Mouse (Mus musculus): ENCODE measurements at regions not wholly inside any gene's neighbourhood (a gene's known extent, or its start where the extent isn't known, plus 50 kb on each side); places are given as distances from the start of the nearest gene placed in this dataset.
"Not testable (repeated sequence)": the region's sequence is repeated elsewhere in the genome, so short reads cannot be mapped to it uniquely, and the experiment has no call there.

DNA sequence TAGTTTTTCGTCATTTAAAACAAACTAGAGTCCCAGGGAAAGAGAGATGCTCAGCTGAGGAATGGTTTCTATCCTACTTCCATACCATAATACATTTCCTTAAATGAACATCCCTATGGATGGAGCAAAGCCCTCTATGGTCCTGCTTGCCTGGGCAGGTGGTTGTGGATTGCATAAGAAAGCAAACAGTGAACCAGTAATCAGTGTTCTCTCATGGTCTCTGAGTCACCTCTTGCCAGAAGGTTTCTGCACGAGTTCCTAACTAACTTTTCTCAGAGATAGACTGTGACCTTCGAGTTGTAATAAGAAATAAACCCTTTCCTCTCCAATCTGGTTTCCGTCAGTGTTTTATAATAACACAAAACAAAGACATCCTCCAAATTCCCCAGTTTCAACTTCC, 62.9 kb upstream of the Bet1 start:
- no peak for ATAC-seq (ENCODE audit: poor library complexity, severe bottlenecking)

DNA sequence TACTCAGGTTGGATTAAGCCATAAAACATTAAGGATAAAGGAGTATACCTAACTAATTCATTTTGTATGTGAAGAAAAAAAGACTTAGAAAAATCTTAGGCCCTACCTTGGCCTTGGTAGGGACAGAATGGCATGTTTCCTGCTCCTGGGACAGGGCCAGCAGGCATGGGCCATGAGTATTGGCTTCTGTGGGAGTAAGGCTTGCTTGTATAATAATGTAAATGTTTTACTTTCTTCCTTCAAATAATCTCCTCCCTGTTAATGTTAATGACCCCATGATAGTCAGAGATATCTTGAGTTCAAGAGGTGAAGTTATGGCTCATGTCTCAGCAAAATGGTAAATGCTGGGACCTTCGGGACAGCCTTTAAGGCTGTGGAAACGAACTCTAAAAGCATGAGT, 71.5 kb upstream of the Bet1 start:
- ATAC-seq (ENCODE audit: poor library complexity, severe bottlenecking) = no peak

DNA sequence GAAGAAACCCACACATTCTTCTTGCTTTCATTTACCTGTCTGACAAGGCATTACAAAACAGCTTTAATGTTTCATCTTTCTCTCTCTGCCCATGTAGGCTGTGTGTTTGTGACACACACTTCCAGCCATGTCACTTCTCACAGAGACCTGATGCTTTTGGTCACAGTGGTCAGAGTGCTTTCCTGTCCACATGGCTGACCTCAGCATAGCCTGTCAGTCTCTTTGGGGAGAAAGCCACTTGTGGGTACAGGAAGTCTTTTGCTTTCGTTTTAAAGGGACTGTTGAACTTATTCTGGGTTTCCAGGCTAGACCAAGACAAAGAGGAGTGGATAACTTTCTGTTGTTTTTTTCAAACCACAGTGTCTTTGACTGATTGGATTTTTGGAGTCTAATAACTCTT, 77.0 kb upstream of the Bet1 start:
- ATAC-seq (ENCODE audit: poor library complexity, severe bottlenecking) = peak; percentile 30

DNA sequence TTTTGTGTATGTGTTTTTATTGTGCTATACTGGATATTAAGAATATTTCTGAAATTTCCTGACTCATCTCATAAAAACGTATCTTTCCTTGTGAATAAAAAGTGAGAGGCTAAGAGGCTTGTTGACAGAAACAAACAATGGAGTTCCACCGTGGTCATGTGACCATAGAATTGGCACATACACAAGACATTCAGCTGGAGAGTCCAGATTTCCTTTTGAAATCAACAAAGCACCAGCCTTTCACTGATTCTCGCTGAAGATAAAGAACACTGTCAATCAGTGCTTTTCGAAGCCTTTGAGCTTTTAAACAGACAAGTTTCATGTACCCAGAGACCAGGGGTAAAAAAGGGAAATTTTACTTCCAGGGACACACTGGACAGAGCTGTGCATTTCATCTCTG, 80.3 kb upstream of the Bet1 start:
- no peak for ATAC-seq (ENCODE audit: poor library complexity, severe bottlenecking)

DNA sequence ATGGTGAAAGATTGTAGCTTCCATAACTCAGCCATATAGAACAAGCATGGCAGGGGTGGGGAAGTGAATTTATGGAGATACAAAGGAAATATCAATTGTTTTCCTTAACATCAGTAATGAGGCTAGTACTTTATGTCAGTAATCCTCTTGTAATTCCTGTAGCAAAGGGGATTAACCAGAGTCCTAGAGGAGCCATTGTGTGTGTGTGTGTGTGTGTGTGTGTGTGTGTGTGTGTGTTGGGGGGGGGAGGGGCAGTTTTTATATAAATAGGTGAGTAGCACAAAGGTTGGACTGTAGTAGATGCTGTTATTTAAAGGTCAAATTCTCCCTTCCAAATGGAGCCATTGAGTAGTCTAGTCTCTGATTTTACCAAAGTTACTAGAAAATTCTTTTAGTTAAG, 81.0 kb upstream of the Bet1 start:
- no peak for ATAC-seq (ENCODE audit: poor library complexity, severe bottlenecking)

DNA sequence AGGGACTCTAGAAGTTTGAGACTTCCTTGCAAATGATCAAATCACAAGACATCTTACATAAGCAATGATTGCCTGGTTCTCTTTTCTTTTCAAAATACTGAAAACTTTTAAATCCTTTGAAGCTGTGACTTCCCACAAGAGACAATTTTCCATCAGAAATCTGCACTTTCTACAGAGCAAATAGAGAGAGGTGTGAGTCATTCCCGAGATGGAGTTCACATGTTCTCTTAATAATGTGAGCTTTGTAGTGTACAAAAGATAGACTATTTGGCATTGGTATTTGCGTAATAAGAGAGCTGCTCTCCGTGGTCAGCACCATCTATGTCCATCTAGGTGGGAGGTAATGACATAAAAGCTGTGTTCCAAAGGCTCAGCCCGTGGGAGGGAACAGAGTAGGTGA, 84.8 kb upstream of the Bet1 start:
- no peak for ATAC-seq (ENCODE audit: poor library complexity, severe bottlenecking)

DNA sequence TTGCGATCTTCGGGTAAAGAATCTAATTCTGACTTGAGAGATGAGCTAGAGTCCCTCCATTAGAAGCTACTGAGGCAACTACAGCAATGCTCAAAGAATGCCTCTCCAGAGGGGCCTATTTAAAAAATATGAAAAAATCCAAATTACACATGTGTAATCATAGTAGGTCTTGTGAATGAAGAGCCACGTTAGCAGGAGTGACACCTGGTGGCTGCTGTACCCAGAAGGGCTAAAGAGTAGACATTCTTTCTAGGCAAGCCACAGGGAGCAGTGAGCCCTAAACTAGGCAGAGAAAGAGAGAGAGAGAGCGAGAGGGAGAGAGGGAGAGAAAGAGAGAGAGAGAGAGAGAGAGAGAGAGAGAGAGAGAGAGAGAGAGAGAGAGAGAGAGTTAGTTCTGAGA, 100.9 kb upstream of the Bet1 start:
- no peak for ATAC-seq (ENCODE audit: poor library complexity, severe bottlenecking)

DNA sequence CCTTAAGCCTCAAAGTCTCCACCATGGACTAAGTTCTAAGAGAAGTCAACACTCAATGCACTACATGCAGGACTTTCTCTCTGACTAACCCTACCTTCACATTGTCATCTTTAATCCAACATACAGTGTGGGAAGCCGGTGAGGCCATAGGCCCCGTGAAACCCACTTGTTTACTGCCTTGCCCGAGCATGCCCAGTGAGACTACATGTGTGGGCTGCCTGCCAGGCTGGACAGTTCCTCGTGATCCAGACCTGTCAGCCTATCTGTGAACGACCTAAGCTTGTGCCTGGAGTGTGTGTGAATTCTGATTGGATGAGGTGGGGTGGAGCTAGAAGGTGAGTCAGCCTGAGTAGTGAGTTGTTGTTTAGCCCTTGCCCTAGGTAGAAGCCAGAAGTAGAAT, 104.2 kb upstream of the Bet1 start:
- ATAC-seq (ENCODE audit: poor library complexity, severe bottlenecking) = not testable (repeated sequence)

DNA sequence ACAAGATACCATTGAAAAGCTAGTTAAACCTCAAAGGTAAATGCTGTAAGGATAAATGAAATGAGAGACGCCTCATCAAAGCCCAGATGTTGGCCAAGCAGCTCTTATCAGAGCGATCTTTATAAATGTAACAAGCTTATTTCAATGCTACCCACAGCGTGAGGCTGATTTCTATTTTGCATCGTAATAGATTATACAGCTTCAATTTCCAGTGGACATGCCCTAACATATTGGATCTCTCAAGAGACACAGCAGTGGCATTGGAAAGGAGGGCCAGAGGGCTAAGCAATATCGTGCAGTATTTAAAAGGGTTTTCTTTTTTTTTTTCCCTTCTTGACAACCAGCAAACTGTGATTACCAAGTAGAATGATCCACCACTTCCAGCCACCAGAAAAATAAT, 106.5 kb upstream of the Bet1 start:
- no peak for ATAC-seq (ENCODE audit: poor library complexity, severe bottlenecking)

DNA sequence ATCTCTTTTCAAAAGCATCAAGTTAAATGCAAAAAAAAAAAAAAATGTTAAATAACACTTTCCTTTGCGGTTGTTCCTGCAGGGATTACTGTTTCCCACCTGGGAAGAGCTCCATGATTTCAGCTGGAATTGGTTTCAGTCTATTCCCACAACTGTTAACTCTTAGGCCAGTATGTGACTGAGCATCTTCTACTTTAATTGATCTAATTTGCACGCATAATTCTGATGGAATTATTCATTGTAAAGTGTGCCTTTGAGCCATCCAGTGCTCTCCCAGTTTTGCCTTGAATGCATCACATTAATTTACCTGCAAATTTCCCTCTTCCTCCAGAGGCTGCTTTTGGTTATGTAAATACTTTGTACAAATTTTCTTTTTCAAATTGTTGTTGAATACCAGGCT, 114.4 kb upstream of the Bet1 start:
- ATAC-seq (ENCODE audit: poor library complexity, severe bottlenecking) = no peak

DNA sequence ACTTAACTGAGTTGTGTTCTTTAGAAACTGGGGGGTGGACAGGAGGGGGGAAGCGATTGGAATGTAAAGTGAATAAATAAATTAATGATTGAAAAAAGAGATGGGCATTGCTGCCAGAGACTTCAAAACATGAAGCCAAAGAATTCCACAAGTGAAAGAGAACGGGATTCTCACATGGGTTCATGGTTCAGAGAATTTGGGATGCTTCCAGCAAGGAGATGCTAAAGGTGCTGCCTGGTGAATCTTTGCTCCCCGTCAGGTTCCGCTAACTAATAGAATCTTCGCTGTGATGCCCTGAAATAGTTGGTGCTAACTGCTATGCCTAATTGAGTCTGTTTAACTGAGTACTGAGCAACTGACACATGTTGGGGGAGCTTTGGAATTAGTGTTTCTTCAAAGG, 118.9 kb upstream of the Bet1 start:
- no peak for ATAC-seq (ENCODE audit: poor library complexity, severe bottlenecking)

DNA sequence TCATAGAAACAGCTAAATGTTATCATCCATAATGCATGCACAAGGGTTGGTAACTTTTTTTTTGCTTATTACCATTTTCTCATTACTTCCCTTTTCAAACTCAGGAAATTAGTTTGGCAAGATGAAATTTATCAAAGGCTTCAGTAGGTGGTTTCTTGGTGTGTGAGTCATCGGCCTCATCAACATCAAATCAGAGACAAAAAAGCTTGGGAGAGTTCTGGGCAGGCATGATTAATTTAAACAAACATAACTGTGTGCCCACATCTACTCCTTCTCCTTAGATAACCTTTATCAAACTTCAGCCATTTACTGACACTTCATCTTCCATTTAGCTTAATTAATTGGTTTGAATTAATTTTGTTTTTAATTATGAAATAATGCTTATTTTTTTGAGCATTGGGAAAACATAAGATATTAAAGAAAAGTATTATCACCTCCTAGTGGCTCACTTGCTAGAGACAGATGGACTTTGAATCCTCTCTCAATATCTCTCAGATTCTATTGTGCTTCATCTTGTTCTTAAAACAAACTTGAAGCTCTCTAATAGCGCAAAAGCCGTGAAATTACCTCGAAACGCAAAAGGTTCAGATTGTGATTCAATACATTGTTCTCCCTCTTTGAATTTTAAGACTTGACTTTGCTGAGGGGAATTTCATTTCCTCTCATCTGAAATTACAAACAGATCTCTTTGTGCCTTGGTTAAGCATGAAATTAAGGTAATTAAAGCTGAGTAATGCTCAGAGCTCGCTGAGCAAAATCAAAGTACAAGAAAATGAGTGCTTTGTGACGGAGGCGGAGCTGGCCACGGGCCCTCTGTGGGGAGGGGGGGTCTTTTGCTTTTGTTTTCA, 158.7 kb upstream of the Bet1 start:
- no peak for ATAC-seq (ENCODE audit: poor library complexity, severe bottlenecking)

DNA sequence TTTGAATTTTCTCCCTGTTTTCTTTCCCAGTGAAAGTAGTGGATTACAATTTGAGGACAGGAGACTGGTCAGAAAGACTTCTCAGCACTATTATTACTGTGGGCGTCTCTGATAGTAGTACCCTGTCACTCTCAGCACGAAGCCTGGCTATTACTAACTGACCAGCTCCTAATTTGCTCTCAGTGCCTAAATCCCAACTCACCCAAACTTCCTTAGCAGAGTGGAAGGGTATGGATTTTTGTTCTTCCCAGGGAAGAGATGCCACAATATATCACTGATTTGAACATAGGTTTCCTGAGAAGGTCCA, 159.3 kb upstream of the Bet1 start:
- no peak for ATAC-seq (ENCODE audit: poor library complexity, severe bottlenecking)

DNA sequence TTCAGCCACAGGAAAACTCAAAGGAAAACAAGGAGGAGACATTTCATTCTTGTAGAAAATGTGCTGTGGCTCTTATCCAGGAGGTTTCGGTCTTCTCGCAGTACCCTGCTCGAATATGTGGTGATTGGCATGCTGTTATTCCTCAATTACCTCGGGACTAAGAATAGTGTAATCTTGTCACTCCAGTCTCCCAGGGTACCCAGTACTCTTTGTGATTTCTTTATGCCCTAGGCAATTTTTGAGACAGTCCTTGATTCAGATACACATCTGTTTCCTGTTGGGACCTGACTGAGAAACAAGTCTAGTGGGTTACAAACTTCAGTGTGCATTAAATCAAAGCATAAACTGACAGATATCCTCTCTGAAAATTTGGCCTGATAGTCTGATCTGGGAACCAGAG, 189.8 kb upstream of the Bet1 start:
- ATAC-seq (ENCODE audit: poor library complexity, severe bottlenecking) = no peak

DNA sequence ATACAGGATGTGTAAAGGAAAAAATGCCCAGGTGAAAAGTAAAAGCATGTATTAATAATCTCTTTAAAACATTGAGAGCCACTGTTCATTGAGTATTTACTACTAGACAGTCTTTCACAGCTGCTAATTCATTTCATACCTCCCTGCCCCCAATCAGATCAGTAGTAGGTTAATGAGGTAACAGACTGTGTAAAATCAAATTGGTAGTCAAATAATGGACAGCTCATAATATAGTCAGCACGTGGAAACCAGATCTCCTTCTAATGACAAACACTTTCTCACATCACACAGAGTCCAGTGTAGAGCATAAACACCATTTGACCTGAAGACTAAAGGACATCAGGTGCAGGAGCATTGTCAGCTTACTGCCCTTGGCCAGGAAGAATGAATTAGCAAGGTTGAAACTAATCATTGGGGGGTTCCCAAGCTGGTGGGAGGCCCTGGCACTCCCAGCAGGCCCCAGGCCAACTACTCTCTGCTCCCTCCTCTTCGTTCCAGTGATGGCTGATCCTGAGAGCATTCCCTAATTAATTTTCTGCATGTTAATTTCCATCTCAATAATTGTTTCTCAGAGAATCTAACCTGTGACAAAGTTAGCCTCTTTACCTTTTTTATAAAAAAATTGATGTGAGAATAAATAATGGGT, 190.6 kb upstream of the Bet1 start:
- no peak for ATAC-seq (ENCODE audit: poor library complexity, severe bottlenecking)

DNA sequence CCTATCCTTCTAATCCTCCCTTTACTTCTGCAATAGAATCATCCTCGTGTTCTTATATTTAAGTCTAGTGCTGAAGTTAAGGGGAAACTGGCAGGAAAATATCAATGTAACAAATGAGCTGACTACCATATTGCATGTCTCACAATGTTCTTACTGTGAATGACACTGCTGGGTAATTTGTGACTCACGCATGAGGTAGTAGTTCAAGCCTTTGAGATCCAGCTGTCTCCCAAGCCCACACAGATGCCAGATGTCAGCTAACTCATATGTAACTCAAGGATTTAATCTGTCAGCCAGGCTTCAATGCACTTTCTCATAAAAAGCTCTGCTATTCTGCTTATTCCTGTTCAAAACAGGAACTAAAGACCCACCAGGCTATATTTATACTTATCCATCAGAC, 204.6 kb upstream of the Bet1 start:
- no peak for ATAC-seq (ENCODE audit: poor library complexity, severe bottlenecking)

DNA sequence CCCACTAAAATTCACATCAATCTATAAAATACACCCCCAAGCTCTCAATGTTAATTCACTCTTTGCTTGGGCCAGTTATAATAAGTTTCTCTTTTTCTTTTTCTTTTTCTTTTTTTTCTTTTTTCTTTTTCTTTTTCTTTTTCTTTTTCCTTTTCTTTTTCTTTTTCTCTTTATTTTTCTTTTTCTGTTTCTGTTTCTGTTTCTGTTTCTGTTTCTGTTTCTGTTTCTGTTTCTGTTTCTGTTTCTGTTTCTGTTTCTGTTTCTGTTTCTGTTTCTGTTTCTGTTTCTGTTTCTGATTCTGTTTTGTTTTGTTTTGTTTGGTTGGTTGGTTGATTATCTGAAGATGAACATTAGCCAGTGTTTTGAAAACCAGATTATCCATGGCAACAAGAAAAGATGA, 201.2 kb upstream of the Col1a2 start:
- ATAC-seq (ENCODE audit: poor library complexity, severe bottlenecking) = not testable (repeated sequence)

DNA sequence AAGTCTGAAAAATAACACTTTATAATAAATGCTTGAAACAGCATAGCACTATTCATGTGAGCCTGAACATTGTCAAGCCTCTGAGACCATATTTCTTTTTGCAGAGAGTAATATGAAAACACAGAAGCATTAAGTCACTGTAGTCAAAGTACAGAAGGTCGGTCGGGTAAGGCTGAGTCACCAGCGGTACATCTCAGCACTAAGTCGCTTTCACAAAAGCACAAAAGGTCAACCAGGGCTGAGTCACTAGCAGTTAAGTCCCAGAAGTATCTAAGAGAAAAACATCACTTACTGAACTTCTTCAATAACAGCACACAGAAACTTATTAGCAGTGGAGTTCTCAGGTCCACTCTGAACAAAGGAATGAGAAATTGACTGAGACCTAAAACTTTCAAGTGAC, 154.7 kb upstream of the Col1a2 start:
- no peak for ATAC-seq (ENCODE audit: poor library complexity, severe bottlenecking)

DNA sequence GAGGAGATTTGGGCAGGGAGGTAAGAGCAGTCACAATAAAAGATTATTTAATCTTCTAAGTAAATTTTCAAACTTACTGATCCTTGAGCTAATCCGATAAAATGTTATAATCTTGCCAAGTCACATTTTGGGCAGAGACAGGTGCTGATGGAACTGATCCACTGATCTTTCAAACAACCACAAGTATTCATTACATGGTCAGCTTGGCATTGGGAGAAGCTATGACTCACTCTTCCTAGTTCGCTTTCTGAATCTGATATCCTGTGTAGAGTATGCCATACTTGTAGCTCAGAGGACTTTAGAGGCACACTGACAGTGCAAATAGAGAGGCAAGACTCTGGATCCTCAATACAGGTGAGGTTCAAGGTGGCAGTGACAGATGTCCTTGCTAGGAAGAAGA, 142.4 kb upstream of the Col1a2 start:
- no peak for ATAC-seq (ENCODE audit: poor library complexity, severe bottlenecking)

DNA sequence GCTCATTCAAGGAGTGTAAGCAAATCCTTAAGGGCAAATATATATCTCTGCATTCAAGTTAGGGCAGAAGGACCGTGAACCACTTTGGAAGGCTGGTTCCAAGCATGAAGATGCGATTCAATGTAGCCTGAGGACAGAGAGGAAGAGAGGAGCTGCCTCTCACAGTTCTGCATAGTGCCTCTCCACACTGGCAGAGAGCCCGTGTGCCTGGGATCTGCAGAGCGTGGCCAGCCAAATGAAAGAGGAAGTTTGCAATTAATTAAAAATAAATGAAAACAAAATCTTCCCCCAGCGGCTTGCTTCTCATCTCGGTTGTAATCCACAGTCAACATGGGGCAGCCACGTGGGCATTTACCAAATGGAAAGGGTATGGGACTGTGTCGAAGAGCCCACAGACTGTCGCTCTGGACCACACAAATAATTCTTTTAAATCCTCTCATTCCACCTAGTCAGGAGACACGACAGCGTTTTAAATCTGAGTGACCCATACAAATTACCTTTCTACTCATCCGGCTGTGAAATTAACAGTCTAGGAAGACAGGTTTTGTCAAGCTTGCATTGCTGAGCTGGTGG, 129.1 kb upstream of the Col1a2 start:
- no peak for ATAC-seq (ENCODE audit: poor library complexity, severe bottlenecking)

DNA sequence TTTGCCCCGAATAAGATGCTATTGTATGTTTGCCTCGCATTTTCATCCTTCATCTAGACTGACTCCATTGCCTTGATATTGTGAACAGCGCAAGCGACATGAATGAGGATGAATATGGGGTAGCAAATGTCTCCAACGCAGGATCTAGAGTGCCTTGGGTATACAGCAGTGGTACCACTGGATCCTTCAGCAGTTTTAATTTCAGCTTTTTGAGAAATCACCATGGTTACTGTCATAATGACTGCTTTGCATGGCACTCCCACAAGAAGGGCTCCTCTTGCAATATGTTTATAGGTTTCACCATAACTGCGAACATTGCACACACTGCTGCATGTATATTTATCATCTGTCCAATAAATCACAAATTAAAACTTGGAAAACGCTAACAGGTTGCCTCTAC, 107.8 kb upstream of the Col1a2 start:
- ATAC-seq (ENCODE audit: poor library complexity, severe bottlenecking) = no peak

DNA sequence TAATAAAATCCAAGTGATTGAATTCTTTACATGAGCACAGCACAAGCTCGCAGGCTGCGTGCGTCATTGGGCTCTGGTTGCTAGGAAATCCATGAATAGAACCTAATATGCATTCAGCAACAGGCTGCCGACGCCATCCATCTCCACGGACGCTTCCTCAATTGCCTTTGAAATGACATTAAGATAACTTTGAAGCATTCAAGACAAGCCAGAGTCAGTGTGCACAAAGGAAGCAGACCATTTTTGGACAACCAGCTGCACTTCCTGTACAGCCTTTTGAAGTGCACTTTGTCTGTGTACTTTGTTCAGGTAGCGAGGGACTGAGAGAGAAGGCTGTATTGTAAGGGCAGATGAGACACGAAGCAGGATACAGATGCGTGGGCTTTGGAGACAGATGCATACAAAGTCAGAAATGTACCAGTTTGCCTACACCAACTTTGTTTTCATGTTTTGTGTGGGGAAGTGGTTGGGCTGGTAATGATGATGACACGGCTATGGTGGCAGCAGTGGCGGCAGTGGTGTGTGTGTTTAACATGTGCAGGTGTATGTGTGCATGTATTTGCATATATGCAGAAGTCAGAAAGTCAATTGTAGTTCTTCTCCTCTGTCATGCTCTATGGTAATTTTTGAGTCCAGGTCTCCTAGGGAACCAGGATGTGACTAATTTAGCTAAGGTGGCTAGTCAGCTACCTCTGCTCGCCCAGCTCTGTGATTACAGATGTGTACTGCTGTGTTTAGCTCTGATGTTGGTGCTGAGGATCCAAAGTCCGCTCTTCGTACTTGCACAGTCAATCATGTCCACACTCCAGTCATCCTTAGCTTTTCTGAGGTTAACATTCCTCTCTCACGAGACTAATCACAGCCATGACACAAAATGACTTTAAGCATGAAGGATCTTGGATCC, 106.7 kb upstream of the Col1a2 start:
- no peak for ATAC-seq (ENCODE audit: poor library complexity, severe bottlenecking)

Measured in megakaryocyte, adult 5-6 weeks (primary cell).